18 mouse cellular contexts compared by ENCODE assay signal in genomic region chr2:3139578-3139977, GRCm38 (mm10). TPM values are rescaled to one million over a fixed set of nuclear protein-coding genes. Genes with fewer than 3 reads are reported as not detected.
DNase-seq lines count a peak whose midpoint lies in the region; ATAC-seq and TF ChIP-seq lines count a peak whose summit lies in the region.
"Had no signal": no experiment of that assay in that cellular context is flagged by ENCODE, and none has a peak within 500 bp of the region (broad histone marks: within the 10 kb centered on the region; RNA-seq: fewer than 3 reads in every experiment).

No protein-coding gene starts in this region.

- WGBS in heart, adult 2 months, result 44% methylated on average over 3 of the region's 3 CpGs
- whole genome bisulfite sequencing in kidney, embryonic 16.5 days, result 48% methylated on average over 3 of the region's 3 CpGs
- 35% methylated on average over 3 of the region's 3 CpGs for WGBS in stomach, embryonic 14.5 days
- WGBS in stomach, postnatal 0 days, result 37% methylated on average over 3 of the region's 3 CpGs

- TF ChIP-seq EP300 in heart, adult 2 months (IDR thresholded peaks at IDR 0.05; ENCODE audit: insufficient read depth, low read depth, low read length), result no peak
- TF ChIP-seq EP300 in stomach, postnatal 0 days (optimal IDR thresholded peaks at IDR 0.05), result no peak

- no peak for DNase-seq in heart, adult 2 months
- no peak for DNase-seq in heart, postnatal 14 days
- DNase-seq in kidney, postnatal 4 days, result no peak
- no peak for DNase-seq in stomach, postnatal 0 days (ENCODE audit: low spot score)
- no peak for DNase-seq in right cerebral cortex, postnatal 10 days (ENCODE audit: low spot score in 2 of 2)
- DNase-seq: adrenal gland, postnatal 36 days; cerebellum, adult 11 months; gastrocnemius, postnatal 10 days; kidney, postnatal 10 days; lung, adult 2 months; right cerebral cortex, postnatal 4 days; thymus, postnatal 25 days had no signal

- H3K36me3 ChIP-seq in heart, adult 2 months (ENCODE audit: control insufficient read depth, insufficient read depth, low read length), result no peaks in the 10 kb centered on the region; the same call in 1 of the 2 replicates
- H3K36me3 ChIP-seq in kidney, embryonic 16.5 days (ENCODE audit: insufficient read depth, low read length), result no peaks in the 10 kb centered on the region
- no peaks in the 10 kb centered on the region for H3K36me3 ChIP-seq in stomach, embryonic 14.5 days (ENCODE audit: control insufficient read depth, insufficient read depth, low read length)
- no peaks in the 10 kb centered on the region for H3K36me3 ChIP-seq in stomach, postnatal 0 days (ENCODE audit: control insufficient read depth, insufficient read depth, low read length)
- H3K36me3 ChIP-seq: G1E had no signal

- H3K9me3 ChIP-seq in kidney, embryonic 16.5 days (ENCODE audit: low read length), result no peaks in the 10 kb centered on the region
- H3K9me3 ChIP-seq in stomach, embryonic 14.5 days (ENCODE audit: control insufficient read depth, low read depth, low read length), result no peaks in the 10 kb centered on the region
- no peaks in the 10 kb centered on the region for H3K9me3 ChIP-seq in stomach, postnatal 0 days (ENCODE audit: control insufficient read depth, low read length)
- H3K9me3 ChIP-seq: G1E had no signal

- no peak overlapping the region for H3K9ac ChIP-seq in heart, adult 2 months (ENCODE audit: low read depth, low read length)
- H3K9ac ChIP-seq in kidney, embryonic 16.5 days (replicated peaks; ENCODE audit: low read length), result no peak overlapping the region
- no peak overlapping the region for H3K9ac ChIP-seq in stomach, embryonic 14.5 days (replicated peaks; ENCODE audit: low read depth, low read length)
- H3K9ac ChIP-seq in stomach, postnatal 0 days (ENCODE audit: low read length), result no peak overlapping the region

- no peak for TF ChIP-seq CTCF in heart, adult 2 months (IDR thresholded peaks at IDR 0.05)
- no peak for TF ChIP-seq CTCF in stomach, postnatal 0 days (IDR thresholded peaks at IDR 0.05; ENCODE audit: low read depth)

- intact Hi-C loops in heart, adult 2 months (cut with DNase I), result no loop called here
- intact Hi-C loops in heart, postnatal 14 days (cut with DNase I), result no loop called here

- H3K4me3 ChIP-seq in heart, adult 2 months, result no peak overlapping the region
- no peak overlapping the region for H3K4me3 ChIP-seq in kidney, embryonic 16.5 days (ENCODE audit: low read length)
- no peak overlapping the region for H3K4me3 ChIP-seq in stomach, embryonic 14.5 days (ENCODE audit: low read depth, low read length)
- H3K4me3 ChIP-seq in stomach, postnatal 0 days (ENCODE audit: low read depth, low read length), result no peak overlapping the region
- H3K4me3 ChIP-seq: erythroblast, embryonic 14.5 days had no signal

- no peak overlapping the region for H3K4me2 ChIP-seq in kidney, embryonic 16.5 days (replicated peaks; ENCODE audit: low read depth, low read length)
- H3K4me2 ChIP-seq in stomach, embryonic 14.5 days (replicated peaks; ENCODE audit: low read depth, low read length), result no peak overlapping the region
- H3K4me2 ChIP-seq in stomach, postnatal 0 days (replicated peaks; ENCODE audit: low read depth), result no peak overlapping the region

- H3K27me3 ChIP-seq in heart, adult 2 months (ENCODE audit: control insufficient read depth, insufficient read depth, low read length), result no peaks in the 10 kb centered on the region
- no peaks in the 10 kb centered on the region for H3K27me3 ChIP-seq in kidney, embryonic 16.5 days (ENCODE audit: insufficient read depth, low read length)
- no peaks in the 10 kb centered on the region for H3K27me3 ChIP-seq in stomach, embryonic 14.5 days (ENCODE audit: control insufficient read depth, insufficient read depth, low read length)
- no peaks in the 10 kb centered on the region for H3K27me3 ChIP-seq in stomach, postnatal 0 days (ENCODE audit: control insufficient read depth, insufficient read depth, low read length)

- TF ChIP-seq POLR2A in heart, adult 2 months (IDR thresholded peaks at IDR 0.05; ENCODE audit: insufficient read depth, low read depth, low read length), result no peak

- no peak for ATAC-seq in kidney, embryonic 16.5 days (ENCODE audit: low FRiP score, low TSS enrichment)
- ATAC-seq in stomach, embryonic 14.5 days (ENCODE audit: insufficient number of reproducible peaks, insufficient read depth, low FRiP score, low read depth), result no peak
- no peak for ATAC-seq in stomach, postnatal 0 days (ENCODE audit: low FRiP score, low TSS enrichment)
- no peak for ATAC-seq in megakaryocyte progenitor cell, adult 5-6 weeks (replicated peaks; ENCODE audit: poor library complexity)

- peaks cover 11% of the 10 kb centered on the region for H3K4me1 ChIP-seq in heart, adult 2 months (ENCODE audit: control insufficient read depth, insufficient read depth, low read length)
- H3K4me1 ChIP-seq in kidney, embryonic 16.5 days (ENCODE audit: insufficient read depth, low read length), result peaks cover 43% of the 10 kb centered on the region
- peaks cover 13% of the 10 kb centered on the region; the same call in 1 of the 2 replicates for H3K4me1 ChIP-seq in stomach, embryonic 14.5 days (ENCODE audit: control insufficient read depth, insufficient read depth, low read length)
- peaks cover 5% of the 10 kb centered on the region; the same call in 1 of the 2 replicates for H3K4me1 ChIP-seq in stomach, postnatal 0 days (replicated peaks; ENCODE audit: control insufficient read depth, insufficient read depth)

- peaks cover 3% of the 10 kb centered on the region; the same call in 1 of the 2 replicates for H3K79me2 ChIP-seq in heart, adult 2 months (replicated peaks; ENCODE audit: control insufficient read depth, insufficient read depth, low read length)

- H3K27ac ChIP-seq in heart, adult 2 months, result peak overlapping the region; percentile 11; the same call in 1 of the 2 replicates
- H3K27ac ChIP-seq in kidney, embryonic 16.5 days (ENCODE audit: low read length), result peak overlapping the region; percentile 52; the same call in 1 of the 2 replicates
- peak overlapping the region; percentile 2; the same call in 1 of the 2 replicates for H3K27ac ChIP-seq in stomach, embryonic 14.5 days (ENCODE audit: low read length)
- no peak overlapping the region; the same call in 1 of the 2 replicates for H3K27ac ChIP-seq in stomach, postnatal 0 days (replicated peaks)

RNA-seq across cellular contexts. Expression of gene Fam171a1, which starts 25.6 kb away (rescaled TPM):
- total RNA-seq in heart, adult 2 months (2021), result 10 to 100 TPM; 14.1 to 14.3 TPM
- polyA plus RNA-seq in heart, adult 2 months (2012; rRNA removed), result 10.8 and 19.2 TPM in 2 replicates
- total RNA-seq in heart, postnatal 14 days (2021), result 10 to 100 TPM; 20.9 to 22.4 TPM
- polyA plus RNA-seq in kidney, embryonic 16.5 days (2015; fragmentation: Nextera tagmentation; extraction: Ambion mirVana), result 58.6 and 62.0 TPM in 2 replicates
- 33.6 and 34.0 TPM in 2 replicates for polyA plus RNA-seq in stomach, embryonic 14.5 days (2014; fragmentation: Nextera tagmentation; extraction: Ambion mirVana)
- 9.7 and 10.4 TPM in 2 replicates for polyA plus RNA-seq in stomach, postnatal 0 days (2015; fragmentation: Nextera tagmentation; extraction: Ambion mirVana)
- 3.7 and 5.5 TPM in 2 replicates for total RNA-seq in megakaryocyte progenitor cell, adult 5-6 weeks (2015)
- total RNA-seq in megakaryocyte progenitor cell, adult 5-6 weeks (2017), result 2.4 and 3.2 TPM in 2 replicates
- total RNA-seq: neutrophil, adult 5-6 weeks had no signal
- polyA plus RNA-seq: G1E had no signal
